Mouse (Mus musculus) cerebellum, postnatal 25 days (tissue): ENCODE measurements around the gene Syne4.
A peak's percentile ranks its signal among the peaks of the same experiment; 100 is the strongest.

Experiments
- DNase-seq, 2 experiments: peaks; one replicate each; pipeline ENCODE4 v3.0.0; 2021; ENCODE audit warnings: mixed read lengths in 2 of 2

The Syne4 gene

DNA sequence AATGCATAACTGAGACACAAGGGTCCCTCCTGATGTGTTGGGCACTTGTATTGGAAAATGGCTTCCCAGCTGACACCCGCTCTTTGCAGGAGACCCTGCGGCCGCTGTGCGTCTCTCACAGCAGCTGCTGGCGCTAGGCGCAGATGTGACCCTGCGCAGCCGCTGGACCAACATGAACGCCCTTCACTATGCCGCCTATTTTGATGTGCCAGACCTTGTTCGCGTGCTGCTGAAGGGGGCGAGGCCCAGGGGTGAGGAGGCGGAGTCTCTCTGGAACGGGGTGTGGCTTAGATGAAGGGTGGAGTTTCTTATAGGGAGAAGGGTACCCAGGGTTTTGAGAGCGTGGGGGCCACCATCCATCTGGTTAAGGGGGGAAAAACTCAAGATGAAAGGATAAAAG is 17.3 kb upstream of the Syne4 start:
- peak; percentile 17 to 45 for DNase-seq

DNA sequence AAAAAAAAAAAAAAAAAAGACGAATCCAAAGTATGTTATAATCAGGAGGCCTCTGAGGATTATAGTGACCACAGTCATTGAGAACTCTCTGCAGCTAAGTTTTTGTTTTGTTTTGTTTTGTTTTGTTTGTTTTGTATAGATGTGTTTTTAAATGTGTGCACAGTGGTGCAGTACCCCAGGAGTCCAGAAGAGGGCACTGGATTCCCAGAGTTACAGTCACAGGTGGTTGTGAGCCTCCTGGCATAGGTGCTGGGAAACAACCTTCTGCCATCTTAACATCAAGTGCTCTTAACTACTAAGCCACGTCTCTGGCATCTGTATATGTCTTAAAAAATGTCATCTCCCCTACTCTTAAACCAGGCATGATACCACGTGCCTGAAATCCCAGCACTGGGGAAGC is 13.7 kb upstream of the Syne4 start:
- DNase-seq, result peak; percentile 65 to 77

DNA sequence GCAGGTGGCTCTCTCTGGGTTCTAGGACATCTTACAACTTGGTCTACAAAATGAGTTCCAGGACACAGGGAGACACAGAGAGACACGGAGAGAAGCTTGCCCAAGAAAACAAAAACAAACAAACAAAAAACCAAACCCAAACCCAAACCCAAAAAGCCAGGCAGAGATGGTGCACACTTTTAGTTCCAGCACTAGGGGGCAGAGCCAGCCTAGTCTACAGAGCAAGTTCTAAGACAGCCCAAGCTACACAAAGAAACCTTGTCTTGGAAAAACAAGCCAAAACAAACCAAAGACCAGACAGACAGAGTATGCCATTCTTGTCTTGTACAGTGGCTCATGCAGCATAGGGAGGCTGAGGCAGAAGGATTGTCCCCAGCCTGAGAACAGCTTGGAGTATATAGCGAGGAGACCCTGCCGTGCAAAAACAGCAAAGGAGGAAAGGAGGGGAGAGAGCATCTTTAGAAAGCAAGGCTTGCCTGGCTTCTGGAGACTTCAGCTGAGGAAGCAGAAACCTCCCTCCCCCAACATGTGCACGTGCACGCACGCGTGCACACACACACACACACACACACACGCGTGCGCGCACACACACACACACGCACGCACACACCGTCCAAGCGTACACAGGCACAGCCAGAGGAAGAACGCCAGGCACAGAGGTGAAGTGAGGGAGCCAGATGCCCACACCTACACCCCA is 8.4 kb upstream of the Syne4 start:
- peak in 1 of 2 experiments; percentile 30 for DNase-seq

DNA sequence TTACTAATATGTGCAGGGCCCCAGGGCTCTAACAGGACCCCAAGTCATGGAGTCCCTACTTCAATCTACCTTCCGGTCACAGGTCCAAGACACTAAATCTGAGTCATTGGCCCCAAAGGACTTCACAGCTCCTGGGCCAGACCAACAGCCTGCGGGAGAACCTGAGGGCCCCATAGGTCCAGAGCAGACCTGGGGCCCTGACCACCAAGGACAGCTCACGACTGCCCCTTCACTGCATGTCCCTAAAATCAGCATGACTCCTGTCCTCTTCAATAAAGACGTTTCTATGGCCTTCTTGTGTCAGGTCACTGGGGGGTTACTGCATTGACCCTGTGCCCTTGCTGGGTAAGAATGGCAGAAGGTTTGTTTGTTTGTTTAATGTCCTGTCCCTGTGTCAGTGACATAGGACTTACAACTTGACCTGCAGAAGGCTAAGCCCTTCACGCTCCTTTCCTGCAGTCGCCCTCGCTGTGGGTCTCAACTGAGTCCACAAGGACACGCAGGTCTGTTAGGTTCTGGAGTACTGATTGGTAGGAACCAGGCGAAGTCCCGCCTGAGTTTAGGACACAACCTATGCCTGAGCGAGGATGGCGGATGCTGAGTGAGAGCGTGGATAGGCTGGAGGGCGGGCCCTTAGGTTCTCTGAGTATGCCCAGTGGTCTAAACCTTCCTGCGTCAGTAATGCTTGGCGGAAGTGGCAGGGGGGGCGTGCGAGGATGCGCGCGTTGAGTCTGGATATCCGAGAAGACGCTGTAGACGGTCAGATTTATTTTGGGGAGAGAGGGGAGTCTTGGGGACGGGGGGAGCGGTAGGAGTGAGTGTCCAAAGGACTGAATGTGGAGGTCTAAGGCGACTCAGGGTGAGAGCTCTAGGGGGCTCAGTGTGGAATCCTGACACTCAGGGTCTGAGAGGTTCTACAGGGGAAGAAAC is 6.3 kb upstream of the Syne4 start, which contains the start of gene Alkbh6:
Gene Alkbh6, plus strand, starts transcription at position 642 of the 930 bp plus-strand sequence.
- DNase-seq, result peak; percentile 92 to 94

DNA sequence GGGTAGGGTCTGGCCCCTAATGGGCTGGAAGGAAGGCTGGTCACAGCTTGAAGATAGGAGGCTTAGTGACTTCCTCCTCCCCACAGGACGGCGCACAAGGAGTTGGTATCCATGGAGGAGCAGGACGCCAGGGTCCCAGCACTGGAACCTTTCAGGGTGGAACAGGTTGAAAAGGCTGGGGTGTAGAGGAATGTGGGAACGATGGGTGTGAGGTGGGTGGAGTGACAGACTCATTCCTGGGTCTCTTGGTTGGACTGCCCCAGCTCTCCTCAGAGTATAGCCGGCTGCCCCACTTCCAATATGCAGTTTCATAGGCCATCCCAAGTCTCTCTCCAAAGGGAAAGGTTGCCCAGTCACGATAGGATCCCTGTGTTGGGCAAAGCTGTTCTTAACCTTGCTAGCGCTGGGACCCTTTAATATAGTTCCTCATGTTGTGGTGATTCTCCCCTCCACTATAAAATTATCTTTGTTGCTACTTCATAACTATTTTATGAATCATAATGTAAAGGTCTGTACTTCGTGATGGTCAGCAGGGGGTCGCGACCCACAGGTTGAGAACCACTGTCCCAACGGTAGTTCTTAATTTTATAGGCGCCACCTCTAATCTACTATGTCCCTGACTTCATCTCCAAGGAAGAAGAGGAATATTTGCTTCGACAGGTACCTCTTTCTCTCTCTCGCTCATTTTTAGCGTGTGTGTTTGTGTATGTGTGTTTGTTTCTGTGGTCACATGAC is 5.0 kb upstream of the Syne4 start:
- DNase-seq, result peak in 1 of 2 experiments; percentile 21

DNA sequence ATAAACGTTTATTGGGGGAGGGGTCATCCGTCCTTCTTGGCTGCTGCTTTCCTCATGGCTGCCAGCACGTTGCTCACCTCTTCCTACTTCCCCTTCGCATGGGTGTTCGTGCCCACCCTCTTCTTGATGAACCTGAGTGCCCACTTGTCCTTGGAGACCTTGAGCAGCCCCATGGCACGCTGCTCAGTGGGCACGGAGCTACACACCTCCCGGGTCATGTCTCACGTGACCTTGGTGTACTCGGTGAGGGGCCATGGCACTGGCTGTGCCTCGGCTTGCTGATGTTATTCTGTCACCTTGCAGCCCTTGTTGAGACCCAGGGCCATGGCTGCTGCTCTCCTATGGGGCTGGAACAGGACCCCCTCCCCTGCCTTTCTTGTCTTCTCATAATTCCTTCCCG is 4.5 kb upstream of the Syne4 start:
- no peak for DNase-seq

DNA sequence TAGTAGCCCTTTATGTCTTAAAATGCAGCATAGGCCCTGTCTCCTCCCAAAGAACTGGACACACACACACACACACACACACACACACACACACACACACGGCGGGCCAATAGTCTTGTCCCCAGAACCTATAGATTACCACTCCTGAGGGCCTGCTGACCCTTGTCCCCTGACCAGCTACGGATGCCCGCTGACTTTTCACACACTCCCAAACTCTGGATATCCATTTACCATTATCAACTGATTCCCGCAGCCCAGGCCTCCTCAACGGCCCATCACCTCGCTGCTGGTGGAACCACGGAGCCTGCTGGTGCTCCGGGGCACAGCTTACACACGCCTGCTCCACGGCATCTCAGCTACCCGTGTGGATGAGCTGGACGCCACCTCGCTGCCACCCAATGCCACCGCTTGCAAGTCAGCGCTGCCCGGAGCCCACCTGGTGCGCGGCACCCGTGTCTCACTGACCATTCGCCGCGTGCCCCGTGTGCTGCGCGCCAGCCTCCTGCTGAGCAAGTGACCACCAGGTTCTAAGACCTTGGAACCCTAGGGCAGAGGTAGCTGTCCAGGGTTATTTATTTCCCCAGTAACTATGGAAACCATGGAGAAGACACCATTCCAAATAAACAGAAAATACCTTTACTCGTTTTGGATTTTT is 814 bp upstream of the Syne4 start:
- peak in 1 of 2 experiments; percentile 27 for DNase-seq

DNA sequence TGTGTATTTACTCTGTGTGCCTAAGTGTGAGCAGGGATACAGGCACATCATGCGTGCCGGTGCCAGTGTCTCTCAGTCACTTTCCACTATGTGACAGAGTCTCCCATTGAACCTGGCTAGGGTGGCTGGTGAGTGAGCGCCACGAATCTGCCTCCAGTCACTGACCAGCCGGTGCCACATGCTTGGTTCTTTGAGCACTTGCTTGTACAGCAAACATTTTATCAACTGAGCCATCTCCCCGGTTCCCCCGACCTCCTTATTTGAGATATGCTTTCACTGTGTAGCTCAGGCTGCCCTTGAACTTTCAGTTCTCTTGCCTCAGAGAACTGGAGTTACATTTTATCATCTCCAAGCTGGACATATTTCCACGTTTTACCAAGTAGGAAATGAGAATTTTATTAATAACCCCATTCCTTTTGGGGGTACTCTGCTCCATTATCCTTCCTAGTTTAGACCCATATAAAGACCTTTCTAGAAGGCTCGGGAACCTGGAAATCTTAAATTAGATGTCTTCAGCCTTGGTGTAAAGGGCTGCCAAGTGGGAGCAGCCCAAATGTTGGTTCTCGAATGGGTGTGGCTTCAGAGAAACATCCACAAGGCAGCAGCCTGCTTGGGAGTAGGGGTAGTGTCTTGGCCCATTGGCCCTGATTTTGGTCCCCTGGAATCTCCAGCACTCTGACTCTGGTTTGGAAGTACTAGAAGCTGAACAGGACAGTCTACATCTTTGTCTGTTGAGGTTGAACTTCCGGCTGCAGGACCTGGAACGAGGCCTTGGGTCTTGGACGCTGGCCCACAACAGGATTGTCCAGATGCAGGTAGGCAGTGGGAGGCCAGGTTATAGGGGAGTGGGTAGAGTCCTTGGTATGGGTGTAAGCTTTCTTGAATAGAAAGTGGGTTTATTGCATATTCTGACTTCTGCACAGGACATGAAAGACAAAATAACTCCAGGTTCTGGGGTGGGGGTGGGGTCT is 1.2 kb downstream of the Syne4 start:
- peak in 1 of 2 experiments; percentile 19 for DNase-seq

DNA sequence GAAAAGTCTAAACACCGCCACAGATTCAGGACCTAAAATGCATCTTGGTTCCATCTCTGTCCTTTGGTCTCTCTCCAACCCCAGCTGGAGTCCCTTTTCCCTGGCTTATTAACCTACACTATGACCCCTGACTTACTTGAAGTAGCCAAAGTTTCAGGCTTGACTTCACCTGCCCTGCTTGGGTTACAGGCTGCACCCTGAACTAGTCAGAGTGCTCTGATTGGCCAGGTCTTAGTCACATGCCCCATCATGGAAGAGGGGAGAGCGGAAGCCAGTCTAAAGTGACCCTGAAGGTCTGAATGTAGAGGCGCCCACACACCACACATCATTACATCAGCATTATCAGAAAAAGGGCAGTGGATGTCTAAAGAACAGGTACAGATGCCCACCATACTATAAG is 3.5 kb downstream of the Syne4 start:
- DNase-seq, result no peak

DNA sequence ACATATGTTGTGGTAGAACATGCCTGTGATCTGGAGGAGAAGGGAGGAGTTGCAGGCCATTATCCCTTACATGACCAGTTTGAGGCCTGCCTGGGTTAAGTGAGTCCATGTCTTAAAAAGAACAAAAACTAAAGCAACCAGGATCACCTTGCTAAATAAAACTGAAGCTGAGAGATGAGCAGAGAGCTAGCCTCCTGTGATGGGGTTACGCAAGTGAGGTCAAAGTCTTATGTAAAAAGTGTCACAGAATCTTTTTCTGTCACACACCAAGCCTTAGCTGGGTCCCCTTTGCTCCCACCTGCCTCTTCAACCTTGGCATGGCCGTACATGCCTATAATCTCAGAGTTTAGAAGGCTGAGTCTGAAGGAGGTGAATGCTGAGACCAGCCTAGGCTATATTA is 6.3 kb downstream of the Syne4 start:
- peak; percentile 6 to 12 for DNase-seq

DNA sequence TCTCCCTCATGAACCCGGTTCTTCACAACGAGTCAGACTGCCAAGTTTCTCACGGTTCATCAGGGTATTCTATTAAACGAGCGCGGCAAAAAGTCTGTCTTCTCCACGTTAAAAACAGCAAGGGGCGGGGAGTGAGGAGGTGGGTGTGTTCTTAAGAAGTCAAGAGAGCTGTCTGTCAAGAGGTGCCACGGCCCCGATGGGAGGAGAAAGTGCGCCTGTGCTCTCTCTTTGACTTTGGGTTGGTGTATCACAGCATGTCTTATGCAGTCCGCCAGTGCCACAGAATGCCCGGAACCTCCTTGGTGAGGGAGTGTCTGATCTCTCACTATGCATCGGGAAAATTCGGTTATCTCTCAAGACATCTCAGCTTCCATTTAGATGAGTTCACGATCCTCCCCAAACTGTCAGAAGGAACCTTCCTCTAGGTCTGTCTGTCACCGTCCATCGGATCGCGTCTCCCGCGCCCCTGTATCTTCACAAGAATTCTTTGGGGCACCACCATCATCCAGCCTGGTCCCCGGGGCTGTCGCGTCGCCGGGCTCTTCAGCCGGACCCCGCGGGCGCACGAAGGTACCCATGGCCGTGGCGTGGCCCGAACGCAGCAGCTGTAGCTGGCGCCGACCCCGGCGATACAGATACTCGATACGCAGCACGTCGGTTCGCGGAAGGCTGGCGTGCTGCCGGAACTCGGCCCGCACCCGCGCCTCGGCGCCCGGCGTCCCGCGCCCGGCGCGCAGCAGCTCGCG is 7.1 kb downstream of the Syne4 start, which contains the start of gene E130208F15Rik:
Gene E130208F15Rik, plus strand, starts transcription at position 202 of the 746 bp plus-strand sequence.
- peak; percentile 77 to 83 for DNase-seq

DNA sequence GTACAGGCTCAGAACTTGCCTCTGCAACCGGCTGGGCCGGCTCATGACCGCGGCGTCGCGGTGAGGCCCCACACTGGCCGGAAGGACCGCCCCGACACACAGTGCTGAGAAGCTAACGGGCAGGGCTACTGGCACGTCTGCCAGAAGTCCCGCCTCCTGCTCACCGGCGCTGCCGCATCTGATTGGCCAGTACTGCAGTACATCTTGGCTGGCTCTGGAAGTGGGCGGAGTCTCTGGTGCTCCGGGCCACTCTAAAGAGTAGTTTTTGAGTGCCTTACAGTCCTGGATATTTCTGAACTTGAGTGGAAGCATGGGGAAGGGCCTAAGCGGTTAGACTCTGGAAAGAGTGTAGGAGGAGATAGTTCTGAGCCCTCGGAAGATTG is 7.7 kb downstream of the Syne4 start:
- DNase-seq, result peak; percentile 97 to 99

DNA sequence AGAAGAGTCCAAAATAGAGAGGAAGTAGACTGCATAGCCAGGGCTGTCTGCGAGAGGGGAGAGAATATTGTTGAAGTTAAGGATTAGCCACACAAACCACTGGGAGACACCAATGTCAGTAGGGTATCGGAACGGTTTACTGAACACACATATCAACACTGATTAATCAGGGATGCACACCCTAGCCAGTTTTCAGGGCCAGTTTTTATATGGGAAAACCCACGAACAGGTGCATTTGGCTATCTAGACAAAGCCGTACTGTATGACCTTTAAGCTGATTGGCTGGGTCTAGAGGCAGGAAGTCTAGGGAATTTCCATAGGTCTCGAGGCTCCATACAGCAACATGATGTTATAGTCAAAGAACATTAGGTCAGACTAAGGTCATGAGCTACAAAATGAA is 8.3 kb downstream of the Syne4 start:
- DNase-seq, result no peak

DNA sequence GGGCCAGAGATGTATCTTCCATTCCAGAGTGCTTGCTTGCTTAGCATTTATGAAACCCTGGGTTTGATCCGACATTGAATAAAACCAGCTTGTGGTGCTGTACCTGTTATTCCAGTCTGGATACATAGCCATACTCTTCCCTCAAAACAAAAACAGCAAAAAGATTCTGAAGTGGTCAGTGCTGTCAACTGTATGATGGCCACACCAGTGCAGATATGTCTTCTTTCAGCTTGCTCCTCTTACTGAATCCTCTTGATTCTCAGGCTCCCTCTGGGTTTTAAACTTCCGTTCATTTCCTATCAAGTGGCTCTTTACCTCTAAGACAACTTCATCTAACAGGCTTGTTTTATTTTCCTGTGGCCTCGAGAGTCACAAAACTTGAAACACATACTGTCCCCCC is 9.2 kb downstream of the Syne4 start, which contains the start of gene Sdhaf1:
Gene Sdhaf1, minus strand, starts transcription at position 101 of the 400 bp plus-strand sequence.
- no peak for DNase-seq

DNA sequence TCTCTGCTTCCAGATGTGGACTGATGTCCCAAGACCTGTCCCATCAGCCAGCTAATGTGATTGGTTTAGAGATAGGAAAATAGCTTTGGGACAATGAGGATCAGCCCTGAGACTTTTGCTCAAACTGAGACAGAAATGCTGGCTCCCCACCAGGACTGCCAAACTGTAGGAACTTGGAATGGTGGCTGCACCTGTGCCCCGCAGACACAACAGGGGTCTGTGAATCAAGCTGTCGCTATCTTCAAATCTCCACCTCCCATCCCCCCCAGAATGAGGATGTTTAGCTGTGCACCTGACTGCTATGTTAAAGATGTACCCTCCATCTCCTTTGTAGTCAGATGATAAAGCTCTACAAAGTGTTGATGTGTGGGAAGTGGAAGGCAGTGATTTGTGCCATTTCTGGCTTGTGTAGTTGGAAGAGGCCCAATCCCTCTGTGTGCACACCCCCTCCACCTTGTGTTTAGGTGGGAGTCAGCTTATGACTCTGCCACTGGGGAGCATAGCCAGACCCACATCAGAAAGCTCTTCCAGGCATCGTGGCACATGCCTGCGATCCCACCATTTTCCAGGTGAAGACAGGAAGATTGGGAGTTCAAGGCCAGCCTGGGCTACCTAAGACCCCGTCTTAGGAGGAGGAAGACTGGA is 9.8 kb downstream of the Syne4 start:
- peak in 1 of 2 experiments; percentile 17 for DNase-seq

DNA sequence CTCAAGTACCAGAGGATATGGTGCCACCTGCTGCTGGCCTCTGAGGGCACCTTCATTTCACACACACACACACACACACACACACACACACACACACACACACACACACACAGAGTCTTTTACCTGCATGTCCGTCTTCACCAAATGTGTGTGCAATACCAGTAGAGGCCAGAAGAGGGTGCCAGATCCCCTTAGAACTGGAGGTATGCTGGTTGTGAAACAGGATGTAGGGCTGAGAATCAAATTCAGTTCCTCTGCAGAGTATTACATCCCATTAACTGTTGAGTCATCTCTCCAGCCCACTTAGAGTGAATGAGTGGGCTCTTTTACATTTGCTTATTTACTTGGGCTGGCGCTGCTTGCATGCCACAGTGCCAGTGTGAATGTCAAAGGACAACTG is 10.8 kb downstream of the Syne4 start:
- peak in 1 of 2 experiments; percentile 72 for DNase-seq

DNA sequence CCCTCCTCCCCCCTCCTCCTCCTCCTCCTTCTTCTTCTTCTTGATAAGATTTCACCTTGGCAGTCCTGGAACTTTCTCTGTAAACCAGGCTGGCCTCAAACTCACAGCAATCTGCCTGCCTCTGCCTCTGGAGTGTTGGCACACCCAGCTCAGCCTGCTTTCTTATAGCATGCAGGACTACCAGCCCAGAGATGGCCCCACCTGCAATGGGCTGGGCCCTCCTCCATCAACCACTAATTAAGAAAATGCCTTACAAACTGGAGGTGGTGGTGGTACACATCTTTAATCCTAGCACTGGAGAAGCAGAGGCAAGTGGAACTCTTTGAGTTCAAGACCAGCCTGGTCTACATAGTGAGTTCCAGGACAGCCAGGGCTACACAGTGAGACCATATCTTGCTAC is 11.8 kb downstream of the Syne4 start:
- no peak for DNase-seq

DNA sequence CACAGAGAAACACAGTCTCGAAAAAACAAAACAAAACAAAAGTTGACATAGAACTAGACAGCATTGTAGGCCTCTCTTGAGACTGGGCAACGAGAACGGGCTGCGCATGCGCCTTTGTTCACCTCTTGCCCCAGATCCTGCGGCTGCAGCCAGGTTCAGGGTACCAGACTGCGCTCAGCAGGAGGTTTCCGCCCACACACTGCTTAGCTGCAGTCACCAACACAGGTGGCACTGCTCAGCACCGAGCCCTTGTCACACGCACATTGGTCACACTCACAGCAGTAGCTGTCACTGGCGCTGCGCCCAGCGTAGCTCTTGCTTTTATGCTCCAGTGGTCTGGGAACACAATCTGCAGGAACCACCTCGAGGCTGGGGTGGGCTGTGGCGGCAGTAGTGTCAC is 12.5 kb downstream of the Syne4 start:
- peak; percentile 98 for DNase-seq

DNA sequence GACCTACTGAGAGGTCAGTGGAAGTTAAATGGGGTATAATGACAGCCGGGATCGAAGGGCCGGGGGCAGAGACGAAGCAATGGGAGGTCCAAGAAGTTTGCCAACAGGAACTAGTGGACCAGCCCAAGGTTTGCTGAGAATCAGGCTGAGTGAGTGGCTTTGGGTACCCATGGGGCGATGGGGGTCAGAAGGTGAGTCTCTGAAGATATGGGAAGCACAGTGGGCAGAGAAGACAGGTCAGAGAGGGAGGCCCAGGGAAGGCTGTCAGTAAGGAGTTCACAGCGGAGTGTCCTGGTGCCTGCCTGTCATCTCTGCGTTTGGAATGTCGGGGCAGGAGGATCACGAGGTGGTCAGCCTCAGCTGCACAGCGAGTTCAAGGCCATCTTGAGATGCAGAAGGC is 13.8 kb downstream of the Syne4 start:
- DNase-seq, result no peak

DNA sequence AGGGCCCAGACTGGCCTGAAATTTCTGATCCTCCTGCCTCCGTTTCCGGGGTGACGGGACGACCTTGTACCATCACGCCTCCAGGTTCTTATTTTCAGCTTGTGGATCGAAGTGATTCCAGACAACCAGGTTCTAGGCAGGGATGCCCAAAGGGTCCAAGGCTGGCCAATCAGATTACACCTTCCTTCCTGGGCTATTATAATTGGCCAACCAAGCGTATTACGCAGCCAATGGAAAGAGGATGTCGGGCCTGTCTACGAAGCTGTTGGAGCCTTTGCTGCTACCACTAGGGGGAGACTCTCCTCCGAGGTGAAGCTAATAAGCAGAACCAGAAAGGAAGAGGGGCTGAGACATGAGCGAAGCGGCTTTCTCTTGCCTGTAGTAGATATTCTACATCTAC is 17.3 kb downstream of the Syne4 start:
- DNase-seq, result peak; percentile 89 to 94
